Mouse (Mus musculus): Measurements from ENCODE around the gene Gm28051.

The Gm28051 gene

DNA sequence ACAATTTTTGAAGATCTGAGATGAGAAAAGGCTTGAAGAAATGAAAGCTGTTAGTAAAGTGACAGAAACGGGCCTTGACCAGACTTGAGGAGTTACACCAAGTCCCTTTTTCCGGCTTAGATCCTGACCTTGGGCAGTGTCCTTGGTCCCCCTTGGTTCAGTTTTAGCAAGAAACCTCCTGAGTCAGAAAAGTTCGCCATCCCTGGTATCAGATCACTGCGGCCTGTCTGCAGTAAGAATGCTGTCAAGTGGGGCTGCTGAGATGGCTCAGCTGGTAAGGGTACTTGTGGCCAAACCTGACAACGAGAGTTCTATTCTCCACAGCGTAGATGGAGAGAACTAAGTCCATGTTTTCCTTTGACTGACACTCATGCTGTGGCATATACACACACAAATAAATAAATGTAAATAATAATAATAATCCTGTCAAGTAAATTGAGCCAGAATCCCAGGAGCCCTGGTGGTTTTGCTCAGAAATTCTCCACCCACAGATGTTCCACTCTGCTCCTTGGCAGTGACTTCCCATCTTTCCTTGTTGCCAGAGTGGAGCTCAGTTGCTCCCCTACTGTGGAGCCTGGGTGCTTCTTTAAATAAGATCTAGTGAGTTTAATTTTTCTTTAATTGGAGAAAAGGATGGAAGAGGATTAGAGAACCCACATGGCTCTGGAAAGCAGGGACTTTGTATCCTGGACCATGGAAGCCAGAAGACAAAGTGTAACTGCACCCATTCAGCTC is 51.5 kb downstream of the Gm28051 start:
- peak; percentile 16 for DNase-seq (ENCODE audit: low read depth, low spot score)

DNA sequence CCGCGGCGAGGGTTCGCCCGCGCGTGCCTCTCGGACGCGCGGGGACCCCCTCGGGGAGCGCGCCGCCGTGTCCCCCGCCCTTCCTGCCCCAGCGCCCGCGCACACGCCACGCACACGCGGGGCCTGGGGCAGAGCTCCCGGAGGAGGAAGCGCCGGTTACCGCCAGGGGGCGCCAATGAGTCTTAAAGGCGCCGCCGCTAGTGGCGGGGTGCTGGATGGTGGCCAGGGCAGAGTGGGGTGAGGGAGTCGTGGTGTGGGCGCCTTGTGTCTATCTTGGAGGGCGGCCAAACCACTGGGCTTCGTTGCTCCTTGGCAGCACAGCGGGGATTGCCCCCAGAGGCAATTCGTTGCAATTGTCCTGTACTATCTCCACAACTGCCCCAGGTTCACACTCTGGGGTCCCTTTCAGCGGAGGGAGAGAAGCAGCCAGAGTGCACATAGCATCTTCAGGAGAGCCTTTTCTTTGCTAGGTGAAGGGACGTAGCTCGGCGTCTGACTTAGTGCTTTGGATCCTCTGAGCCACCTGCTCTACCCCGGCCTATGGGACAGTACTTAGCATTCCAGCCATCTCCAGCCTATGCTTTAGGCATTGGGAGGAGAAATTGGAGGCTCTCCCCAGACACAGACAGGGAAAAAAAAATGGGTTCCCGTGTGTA is 52.2 kb downstream of the Gm28051 start:
- peak; percentile 81 for DNase-seq (ENCODE audit: low read depth, low spot score)

DNA sequence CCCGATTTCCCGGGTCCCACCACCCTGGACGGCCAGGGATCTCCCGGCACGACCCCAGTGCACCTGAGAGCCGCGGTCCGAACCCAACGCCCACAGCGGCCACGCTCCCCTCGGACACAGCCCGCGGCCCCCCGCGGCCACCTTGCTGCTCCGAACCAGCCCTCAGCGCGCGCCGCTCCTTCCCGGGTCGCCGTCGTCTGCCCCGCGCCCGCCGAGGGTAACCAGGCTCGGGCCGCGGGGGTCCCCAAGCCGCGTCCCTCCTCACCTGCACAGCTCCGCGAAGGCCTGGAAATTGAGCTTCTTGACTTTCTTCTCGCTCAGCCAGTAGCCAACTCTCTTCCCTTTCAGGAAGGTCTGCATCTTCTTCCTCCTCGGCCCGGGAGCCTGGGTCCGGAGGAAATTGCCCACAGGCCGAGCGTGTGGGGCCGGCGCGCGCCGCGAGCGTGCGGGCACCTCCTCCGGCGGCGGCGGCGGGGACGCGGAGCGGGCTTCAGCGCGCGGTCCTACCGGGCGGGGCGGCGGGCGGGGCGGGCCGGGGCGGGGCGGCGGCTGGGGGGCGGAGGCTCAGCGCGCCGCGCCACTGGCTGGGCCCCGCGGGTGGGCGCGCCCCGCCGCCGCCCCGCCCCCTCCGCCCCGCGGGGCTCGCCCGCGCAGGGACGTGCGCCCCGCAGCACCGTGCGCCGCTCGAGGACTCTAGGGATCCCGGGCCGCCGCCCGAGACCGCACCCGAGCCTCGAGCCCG is 52.9 kb downstream of the Gm28051 start, which contains the start of gene Itpk1:
Gene Itpk1 (minus strand): TSS at position 474 of the 742 bp plus-strand sequence.
- no peak for DNase-seq (ENCODE audit: low read depth, low spot score)

DNA sequence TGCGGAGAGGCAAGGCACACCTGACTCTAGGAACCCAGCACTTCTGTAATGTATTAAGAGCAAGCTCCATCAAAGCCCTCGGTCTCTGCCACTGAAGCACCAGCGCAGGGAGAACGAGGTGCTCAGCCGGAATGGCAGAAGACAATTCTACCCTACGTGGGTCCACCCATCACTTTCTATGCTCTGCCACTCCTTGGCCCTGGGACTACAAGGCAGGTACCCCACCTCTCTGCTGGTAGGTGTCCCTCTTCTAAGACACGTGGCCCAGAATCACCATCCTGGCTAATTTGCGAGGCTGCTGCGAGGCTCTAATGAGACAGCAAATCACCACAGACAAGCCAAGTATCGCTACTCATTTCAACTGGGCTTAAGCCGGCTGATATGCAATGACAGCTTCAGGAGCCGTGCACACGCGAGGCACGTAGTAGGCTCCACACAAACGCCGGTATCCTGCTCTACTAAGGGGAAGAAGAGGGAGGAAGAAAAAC is 53.6 kb downstream of the Gm28051 start:
- DNase-seq (ENCODE audit: low read depth, low spot score) = peak; percentile 13

DNA sequence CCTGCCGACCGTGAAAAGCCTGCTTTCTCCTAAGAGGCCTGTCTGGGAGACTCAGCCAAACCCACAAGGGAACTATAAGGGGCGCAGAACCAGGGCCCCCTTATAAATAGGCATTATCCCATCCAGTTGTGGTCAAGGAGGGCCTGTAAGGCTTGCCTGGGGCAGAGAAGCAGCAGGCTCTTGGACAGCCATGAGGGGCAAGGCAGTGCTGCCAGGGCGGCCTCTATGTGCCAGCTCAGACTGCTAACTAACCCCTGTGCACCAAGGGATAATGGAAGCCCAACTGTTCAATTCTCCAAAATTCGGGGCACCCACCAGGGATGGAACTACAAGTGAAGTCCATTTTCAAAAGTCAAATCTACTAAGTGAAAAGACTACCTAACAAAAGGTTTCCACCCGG is 54.1 kb downstream of the Gm28051 start:
- DNase-seq (ENCODE audit: low read depth, low spot score) = no peak

DNA sequence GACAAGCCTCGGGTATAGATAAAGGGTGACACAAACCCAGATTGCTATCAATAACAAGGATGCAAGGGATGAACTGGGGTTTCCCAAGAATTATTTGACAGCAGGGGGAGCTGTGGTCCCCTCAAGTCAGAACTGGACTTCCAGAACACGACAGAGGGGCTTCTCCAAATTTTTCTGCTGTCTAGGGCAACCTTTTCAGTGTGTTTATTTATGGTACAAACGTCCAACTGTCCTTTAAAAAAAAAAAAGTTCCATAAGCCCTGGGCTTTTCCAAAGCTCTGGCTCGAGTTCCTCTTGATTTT is 54.5 kb downstream of the Gm28051 start:
- DNase-seq (ENCODE audit: low read depth, low spot score) = peak; percentile 50

DNA sequence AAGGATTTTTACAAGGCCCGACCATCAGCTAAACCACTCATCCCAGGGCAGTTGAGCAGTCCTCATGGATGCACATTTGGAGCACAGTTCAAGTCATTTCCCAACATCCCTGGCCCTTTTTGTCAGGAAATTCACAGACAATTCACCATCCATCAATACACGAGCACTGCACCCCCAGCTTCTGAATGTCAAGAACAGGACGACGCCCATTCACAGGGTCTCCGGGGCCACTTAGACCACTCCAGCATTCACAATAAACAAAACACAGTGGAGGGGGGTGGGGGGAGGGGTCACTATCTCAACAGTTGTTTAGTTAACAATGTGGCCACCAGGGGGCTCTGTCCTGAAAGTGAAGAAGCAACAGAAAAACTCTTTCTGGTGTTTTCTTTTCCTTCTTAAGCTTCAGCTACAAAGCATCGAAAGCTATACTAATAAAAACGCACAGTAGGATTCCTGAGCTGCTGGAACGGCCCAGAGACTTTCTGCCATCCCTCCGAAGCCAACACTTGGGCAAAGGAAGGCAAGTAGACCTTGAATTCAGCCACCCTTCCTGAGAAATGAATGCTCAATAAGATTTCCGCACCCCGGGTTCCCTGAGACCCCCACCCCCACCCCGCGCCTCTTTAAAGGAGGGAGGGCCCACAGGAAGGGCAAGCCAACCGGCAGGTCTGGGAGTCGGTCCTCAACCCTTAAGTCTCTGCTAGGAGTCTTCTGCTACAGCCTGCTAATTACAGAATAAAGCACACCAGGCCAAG is 55.0 kb downstream of the Gm28051 start:
- peak; percentile 88 for DNase-seq (ENCODE audit: low read depth, low spot score)

DNA sequence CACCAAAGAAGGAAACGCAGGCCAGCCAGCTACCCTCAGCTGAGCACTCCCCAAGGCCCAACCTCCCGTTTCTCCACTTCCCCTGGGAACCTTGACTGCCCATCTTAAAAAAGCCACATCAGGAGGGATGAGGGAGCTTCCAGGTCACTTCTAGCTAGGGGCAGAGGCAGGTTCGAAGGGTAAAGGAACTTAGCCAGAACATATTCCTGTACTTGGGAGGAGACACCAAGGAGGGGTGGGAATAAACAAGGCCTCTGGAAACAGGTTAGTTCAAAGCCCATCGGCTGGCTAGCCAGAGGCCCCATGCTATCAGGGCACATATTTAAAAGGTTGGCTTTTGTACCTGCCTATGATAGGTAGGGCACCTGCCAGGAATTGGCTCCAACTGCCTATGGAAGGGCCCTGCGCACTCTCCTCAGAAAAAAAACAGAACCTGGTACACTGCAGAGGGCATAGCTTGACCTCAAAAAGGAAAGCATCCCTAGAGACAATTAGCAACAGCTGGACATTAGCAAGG is 55.8 kb downstream of the Gm28051 start:
- DNase-seq (ENCODE audit: low read depth, low spot score) = no peak

DNA sequence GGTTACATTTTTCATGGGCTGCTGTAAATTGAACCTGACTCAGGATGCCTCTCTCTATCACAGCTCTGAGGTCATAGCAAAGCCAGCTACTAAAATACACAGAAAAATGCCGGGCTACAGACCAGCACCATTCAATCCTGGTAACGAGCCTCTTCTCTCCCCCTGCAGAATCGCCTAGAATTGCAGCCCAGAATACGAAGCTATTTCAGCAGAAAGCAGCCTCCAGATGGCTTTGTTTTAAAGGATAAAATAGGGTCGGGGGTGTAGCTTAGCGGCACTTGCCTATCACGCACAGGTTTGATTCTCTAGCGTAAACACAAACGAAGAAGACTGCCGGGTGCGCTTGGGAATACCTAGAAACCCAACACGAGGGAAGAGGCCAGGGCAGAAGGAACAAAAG is 57.1 kb downstream of the Gm28051 start:
- DNase-seq (ENCODE audit: low read depth, low spot score) = no peak

DNA sequence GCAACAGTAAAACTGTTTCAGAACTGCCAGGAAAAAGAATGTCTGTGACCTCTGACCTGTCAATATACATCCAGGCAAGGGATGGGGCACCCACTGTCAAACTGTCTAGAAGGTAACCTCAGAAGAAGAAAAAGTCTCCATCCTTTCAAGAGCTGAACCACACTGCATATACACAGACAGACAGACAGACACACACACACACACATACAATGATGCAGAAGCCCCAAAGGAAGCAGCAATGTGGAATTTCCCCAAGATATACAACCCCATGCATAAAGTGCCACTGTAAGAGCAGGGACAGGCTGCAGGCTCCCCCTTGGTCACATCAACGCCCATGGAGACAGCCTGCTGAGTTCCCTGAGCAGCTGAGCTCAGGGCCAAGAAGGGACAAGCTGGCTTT is 58.4 kb downstream of the Gm28051 start:
- no peak for DNase-seq (ENCODE audit: low read depth, low spot score)

DNA sequence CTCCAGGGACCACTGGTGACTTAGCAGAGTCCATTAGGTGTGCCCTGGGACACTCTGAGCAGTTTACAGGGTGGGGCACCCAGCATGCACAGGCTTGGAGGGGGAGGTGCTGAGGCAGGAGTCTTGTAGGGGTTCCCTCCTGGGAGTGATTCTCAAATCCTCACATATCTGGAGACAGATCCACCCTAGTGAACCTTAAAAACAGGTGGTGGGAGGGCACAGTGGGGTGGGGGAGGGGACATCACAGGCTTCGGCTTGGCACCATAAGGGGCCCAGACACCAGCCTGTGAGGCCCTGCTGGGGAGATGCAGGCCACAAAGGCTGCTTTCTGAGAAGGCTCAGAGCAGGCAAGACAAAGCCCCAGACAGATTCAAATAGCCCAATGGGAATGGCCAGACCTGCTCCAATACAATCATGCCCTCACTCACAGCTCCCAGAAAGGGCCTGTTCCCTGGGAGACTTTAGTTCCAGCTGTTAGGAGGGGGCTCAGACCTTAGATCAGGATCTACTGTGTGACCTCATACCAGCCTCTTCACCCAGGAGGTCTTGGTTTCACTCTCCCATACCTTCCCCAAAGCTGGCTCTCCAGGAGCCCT is 59.4 kb downstream of the Gm28051 start:
- no peak for DNase-seq (ENCODE audit: low read depth, low spot score)

DNA sequence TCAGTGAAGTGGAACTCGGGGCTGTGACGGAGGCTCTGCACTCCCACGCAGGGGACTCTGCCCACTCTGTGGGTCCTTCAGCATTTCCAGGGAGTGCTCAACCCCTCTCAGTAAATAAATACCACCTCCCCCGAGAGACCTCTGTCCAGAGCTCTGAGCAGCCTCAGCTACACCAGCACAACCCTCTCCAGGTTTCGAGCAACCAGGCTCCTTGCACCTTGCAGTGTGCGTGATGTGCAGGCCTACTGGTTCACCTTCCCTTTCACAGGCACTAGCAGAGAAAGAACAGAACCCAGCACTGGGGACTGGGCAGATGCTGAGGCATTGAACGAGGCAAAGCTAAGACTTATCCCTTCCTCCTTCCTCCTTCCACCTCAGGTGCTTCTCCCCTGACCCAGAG is 60.2 kb downstream of the Gm28051 start:
- no peak for DNase-seq (ENCODE audit: low read depth, low spot score)

DNA sequence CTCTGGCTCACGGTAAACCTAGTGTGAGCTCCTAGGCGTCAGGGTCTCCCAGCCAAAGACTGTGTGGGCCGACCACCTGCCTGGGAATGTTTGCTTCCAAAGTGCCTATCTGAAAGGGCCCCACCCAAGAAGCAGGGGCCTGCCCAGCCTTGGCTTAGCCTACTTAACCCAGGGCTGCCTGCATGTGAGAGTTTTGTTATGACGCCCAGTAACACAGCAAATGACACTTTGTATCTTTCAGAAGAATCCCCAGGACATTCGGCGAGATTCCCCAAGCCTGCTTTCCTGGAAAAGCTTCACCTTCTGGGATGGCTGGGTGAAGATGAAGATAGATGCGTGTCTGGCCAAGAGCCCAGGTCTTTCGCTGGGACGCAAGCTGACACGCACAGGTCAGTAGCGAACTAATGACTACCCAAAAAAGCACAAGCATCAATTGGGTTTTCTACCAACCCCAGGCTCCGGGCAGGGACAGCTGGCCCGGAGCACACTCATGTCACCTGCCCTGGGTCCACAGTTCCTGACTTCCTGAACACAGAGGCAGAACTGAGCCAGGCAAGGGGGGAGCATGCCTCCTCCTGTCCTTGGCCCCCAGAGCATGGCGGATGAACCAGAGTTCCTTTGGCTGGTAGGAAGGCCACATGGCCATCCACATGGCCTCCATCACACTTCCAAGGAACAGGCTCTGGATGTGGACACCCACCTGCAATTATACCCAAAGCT is 60.8 kb downstream of the Gm28051 start:
- DNase-seq (ENCODE audit: low read depth, low spot score) = no peak

DNA sequence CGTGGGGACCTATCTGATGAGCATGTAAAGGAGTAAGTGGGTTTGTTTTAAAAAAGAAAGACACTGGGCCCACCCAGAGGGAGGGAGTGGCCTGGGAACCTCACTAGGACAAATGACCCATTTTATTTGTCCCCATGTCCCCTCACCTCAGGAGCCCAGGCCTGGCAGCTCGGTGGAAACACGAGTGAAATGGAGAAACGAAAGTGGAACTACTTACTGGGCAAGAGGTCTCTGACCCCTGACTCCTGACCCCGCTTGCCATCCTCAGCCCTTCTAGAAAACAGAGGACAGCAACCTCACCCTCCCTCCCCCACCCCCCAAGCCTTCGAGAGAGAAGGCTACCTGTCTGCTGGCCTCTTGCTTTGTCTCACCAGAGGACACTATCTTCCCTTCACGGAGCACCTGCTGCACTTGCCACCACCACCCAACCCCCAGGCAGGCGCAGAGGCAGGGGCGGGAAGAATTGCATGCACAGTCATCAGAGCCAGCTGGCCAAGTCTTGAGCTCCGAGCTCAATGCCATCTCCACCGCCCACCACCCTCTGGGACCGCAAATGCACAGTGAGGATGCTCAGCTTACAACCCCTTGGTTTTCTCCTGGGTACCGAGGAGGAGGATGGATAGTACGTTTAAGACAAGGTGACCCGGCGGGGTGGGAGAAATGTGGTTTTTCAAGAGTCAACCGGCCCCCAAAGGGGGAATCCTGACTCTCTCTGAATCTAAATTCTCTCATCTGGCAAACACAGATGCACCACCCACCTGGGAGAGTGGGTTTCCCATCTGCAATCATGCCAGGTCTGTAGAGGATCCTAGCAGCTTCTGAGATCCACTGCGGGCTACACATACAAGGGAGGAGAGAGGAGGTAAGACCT is 62.0 kb downstream of the Gm28051 start:
- DNase-seq (ENCODE audit: low read depth, low spot score) = no peak

DNA sequence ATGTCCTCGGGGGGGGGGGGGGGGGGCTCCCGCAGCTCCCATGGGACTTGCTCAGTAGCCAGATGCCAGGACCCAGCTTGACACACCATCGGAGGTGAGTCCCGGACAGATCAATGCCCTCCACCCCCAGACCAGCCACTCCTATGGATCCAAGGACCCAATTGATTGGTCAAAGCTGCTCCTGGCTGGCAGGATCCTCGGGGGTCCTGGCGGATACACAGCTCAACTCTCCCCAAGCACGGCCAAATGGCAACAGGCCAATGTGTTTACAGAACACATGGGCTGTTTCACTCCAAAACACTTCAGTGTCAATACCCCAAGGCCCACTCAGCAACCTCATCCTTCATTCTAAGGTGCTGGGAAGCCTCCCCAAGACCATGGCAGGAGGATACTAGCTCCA is 65.8 kb downstream of the Gm28051 start:
- DNase-seq (ENCODE audit: low read depth, low spot score) = no peak

DNA sequence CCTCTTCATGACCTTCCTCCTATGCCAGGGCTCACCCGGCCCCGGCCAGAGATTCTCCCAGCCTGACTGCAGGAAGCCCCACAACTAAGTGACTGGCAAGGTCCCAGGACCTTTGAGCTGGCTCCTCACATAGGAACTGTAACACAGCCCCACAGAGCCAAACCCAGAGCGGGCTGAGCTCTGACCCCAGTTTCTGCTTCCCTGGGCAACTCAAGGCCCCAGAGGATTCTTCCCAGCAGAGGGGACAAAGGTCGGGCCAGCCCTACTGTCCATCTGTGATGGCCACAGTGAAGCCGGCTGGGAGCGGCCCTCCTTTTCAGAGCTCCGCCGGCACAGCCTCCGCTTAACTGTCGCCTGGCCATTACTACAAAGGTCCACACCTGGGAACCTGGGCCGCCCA is 66.4 kb downstream of the Gm28051 start:
- no peak for DNase-seq (ENCODE audit: low read depth, low spot score)

DNA sequence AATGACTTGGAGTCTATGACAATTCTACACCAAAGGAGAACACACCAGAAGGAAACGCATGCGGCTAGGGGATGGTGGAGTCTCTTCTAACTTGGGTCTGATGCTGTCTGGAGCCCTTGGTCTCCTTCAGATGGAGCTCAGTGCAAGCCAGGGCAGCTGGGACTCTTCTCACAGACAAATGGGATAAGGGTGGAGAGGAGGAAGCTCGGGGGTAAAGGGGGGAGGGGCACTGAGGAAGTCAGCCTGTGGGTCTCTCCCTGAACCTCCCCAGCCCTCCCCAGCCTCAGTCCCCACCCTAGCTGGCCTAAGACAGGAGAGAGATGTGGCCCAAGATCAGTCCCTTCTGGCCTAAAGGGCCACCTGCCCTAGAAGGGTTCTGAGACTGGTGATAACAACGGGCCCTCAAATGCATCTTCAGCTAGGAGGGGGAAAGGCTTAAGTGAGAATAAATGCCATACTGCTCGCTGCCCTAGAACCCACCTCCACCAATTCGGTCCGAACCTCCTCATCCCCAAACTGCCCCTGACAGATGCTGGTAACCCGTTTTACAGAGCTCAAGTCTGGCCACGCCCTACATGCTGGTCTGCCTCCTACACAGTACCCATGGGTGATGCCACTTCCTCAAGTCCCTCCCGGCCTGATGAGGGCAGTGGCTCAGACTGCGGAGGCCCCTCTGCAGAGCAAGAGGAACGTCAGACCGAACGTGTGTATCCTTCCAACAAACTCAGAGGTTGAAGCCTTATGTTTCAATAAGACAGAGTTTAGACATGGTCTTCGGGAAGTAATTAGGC is 67.6 kb downstream of the Gm28051 start:
- no peak for DNase-seq (ENCODE audit: low read depth, low spot score)

DNA sequence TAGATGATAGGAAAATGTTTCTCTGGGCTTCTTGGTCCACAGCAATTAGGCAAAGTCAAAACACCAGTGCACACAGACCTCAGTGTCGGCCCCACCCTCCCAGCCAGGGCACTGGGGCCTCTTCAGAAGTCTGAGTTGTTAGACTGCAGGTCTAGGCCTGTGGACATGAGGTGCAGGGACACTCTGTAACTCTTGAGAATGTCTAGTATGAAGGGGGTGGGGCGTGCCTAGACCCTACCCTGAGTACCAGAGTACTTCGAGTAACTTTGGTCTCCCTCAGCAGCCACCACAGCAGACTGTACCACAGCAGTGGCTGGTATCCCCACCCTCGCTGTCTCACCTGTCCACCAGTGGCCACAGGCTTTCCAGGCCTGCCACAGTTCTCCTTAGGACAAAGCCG is 71.2 kb downstream of the Gm28051 start:
- no peak for DNase-seq (ENCODE audit: low read depth, low spot score)

DNA sequence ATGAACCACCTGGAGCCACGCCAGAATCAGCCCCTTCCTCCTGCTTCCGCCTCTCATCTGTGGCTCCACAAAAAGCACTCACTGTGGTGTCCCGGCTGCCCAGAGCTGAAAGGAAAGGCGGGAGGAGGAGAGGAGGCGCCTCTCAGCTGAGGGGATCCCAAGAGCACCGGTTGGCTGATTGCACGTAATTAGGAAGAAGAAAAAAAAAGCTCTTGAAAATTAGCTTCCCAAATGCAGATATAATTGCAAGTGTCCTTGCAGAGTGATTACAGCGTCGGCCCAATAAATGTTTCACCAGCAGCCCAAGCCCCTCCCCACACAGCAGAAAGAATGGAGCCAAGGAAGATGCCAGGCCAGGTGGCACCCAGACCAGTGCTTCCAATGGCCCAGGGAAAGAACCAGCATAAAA is 72.0 kb downstream of the Gm28051 start:
- no peak for DNase-seq (ENCODE audit: low read depth, low spot score)
